Mouse (Mus musculus) embryo, embryonic 11 days (tissue): ENCODE measurements around the gene Ermard.
"Not testable (repeated sequence)": the region's sequence is repeated elsewhere in the genome, so short reads cannot be mapped to it uniquely, and the experiment has no call there.

ENCODE experiments used
- DNase-seq: peaks from one replicate; pipeline ENCODE4 v3.0.0-alpha.2; 2015

Ermard gene

DNA sequence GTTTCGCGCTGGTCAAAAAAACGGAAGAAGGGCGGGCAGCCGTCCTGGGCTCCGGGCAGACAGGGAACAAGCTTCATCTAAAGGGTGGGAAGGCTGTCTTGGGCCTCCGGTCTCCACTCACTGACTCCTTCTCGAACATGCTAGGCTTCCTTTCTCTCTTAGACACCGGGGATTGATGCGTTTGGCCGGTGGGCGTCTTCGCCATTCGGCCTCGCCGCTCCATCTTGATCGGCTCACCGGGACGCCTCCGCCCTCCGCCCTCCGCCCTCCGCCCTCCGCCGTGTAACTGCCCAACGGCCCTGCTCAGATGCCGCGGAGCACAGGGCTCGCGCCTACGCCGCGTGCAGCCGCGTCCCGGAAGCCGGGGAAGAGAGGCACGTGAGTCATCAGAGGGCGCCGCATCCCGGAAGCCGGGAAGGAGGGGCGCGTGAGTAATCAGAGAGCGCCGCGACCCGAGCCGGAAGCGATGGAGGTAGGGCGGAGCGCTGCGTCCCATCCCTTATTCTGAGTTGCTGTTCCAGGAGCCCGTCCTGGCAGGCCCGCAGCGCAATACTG, at the start of gene Ermard, which contains the start of the genes Tcte3 and Gm3448:
Gene Ermard, plus strand, starts transcription at position 34 of the 555 bp plus-strand sequence.
Gene Tcte3, minus strand, starts transcription at position 314 of the 555 bp plus-strand sequence.
Gene Gm3448, minus strand, starts transcription at position 363 of the 555 bp plus-strand sequence.
- not testable (repeated sequence) for DNase-seq

DNA sequence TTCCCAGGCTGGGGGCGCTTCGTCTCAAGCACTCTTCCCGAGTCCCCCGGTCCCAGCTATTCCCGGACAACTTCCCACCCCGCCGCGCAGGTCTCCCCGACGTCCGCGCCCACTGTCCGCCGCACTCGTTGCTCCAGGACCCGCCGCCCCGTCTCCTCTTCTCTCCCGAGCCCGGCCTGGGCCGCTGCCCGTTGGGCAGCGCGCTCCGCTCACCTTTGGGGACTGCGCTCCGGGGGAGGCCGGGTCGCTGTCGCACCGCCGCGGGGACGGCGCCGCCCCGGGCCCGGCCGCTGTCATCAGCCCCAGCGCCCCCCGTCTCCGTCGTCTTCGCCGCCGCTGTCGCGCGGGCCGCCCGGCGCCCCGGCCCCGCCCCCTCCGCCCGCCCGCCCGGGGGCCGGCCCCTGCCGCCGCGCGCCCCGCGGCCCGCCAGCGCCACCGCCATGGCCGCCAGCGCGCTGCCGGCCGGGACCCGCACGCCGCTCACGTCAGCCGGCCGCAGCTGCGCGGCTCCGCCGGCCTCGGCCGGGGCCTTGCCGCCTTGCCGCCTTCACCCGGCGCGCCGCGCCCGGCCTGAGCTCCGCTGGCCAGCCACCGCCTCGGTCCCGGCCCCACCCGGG, 48.4 kb upstream of the Ermard start:
- not testable (repeated sequence) for DNase-seq

DNA sequence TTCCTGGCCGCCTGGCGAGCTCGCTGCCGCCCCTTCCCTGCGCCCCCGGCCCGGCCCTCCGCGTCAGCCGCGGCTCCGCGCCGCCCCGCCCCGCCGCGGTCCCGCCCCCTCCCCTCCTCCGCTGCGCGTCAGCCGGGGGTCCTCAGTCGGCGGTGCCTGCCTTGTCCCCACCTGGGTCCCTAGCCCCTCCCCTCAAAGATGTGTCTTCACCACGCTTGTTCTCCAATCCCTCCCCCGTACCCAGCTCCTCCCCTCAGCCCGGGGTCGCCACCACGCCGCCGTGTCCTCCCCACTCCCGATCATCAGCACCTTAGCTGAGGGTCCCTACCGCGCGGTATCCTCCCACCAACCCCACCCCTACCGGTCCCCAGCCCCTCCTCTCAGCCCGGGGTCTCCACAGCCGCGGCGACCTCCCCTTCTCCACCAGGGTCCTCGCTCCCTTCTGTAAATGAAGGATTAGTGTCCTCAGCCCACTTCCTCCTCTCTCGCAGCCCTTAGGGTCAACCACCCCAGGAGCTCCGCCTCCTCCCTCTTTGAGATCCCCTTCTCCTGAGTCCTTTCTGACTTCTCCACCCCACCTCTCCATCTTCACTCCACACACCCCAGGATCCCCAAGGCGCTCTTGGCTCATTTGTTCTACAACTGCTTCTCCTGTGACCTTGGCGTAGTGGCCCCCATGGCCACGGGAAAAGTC, 47.7 kb upstream of the Ermard start:
- DNase-seq = not testable (repeated sequence)

DNA sequence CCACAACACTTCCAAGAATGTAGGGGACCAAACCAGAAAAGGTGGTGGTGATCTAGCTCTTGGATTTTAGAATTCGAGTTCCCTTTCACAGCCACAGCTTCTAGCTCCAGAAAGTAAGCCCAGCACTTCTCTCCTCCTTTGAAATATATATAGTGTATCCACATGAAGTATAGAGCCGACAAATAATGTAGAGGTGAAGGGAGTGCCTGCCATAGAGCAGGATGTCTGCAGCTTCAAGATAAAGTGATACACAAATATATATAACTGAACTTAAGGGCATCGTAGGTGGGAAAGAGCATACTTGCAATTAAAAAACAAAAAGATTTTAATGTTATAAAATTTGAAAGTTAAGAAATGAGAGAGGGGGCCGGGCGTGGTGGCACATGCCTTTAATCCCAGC, 46.9 kb upstream of the Ermard start:
- not testable (repeated sequence) for DNase-seq

DNA sequence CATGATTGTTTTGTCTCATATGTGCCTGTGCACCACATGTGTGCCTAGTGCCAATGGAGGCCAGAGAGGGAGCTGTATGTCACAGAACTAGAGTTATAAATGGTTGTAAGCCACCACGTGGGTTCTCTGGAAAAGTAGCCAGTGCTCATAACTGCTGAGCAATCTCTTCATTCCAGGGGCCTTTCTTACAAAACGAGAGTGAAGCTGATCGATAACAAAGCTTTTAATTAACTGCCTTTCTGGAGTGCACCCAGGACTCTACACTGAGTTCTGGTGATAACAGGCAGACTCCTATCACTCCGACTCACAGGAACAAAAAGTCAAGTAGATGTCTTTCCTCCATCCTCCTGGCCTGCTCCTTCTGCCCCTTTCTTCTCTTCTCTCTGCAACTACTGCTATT, 41.0 kb upstream of the Ermard start:
- DNase-seq = not testable (repeated sequence)

DNA sequence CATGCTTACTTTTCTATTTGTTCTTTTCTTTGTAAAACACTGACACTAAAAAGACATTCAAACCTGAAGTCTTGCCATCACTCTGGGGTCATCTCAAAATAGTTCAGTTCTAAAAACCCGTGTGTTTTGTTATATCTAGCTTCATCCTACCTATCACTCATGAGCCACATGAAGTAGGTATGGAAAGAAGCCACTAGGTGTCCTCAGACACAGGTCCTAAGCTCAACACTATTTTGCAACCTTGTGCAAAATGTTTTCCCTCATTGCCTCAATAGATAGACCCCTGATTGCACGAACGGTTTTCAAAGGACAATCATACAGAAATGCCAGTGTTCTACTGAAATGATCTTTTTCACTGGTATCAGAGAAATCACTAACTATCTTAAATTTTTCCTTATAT, 31.9 kb upstream of the Ermard start:
- DNase-seq = not testable (repeated sequence)

DNA sequence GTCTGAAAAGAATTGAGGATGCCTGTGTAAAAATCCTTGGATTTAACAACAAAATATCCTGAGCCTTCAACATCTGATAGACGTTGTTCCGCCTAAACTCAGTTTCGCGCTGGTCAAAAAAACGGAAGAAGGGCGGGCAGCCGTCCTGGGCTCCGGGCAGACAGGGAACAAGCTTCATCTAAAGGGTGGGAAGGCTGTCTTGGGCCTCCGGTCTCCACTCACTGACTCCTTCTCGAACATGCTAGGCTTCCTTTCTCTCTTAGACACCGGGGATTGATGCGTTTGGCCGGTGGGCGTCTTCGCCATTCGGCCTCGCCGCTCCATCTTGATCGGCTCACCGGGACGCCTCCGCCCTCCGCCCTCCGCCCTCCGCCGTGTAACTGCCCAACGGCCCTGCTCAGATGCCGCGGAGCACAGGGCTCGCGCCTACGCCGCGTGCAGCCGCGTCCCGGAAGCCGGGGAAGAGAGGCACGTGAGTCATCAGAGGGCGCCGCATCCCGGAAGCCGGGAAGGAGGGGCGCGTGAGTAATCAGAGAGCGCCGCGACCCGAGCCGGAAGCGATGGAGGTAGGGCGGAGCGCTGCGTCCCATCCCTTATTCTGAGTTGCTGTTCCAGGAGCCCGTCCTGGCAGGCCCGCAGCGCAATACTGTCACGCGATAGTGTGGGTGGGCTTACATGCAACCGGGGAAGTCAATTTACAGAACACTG, 31.1 kb upstream of the Ermard start, which contains the start of gene Gm3435:
Gene Gm3435, plus strand, starts transcription at position 471 of the 708 bp plus-strand sequence.
- DNase-seq = not testable (repeated sequence)

DNA sequence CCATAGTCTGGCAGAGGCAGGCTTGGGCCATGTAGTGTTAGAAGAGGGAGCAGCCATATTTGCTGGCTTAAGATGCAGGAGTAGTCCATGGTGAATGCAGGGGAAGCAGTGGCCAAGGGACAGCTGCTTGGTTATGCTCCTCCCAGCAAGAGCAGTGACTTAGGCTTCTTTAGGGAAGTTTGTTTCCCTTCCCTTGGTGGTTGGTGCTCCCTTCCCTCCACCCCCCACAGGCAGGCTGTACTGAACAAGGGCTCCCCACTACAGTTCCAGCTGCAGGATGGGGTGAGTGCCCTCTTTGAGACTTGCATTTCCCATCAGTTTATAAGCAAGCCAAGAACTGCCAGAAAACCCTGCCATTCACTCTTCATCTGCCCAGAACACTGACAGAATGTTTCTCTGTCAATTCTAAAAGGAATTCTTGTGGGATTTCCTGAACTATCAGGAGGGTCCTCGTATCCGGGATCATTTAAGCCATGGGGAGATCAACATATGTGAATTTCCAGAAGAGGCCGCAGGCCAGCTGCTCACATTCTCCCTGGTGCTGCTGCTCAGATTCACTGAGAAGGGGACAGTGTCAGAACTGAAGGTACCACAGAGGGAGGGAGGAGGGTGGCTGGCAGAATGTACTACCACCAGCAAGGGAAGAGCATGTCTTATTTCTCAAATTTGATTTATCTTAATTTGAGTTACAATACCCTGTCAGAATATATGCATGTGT, 19.3 kb upstream of the Ermard start:
- not testable (repeated sequence) for DNase-seq

DNA sequence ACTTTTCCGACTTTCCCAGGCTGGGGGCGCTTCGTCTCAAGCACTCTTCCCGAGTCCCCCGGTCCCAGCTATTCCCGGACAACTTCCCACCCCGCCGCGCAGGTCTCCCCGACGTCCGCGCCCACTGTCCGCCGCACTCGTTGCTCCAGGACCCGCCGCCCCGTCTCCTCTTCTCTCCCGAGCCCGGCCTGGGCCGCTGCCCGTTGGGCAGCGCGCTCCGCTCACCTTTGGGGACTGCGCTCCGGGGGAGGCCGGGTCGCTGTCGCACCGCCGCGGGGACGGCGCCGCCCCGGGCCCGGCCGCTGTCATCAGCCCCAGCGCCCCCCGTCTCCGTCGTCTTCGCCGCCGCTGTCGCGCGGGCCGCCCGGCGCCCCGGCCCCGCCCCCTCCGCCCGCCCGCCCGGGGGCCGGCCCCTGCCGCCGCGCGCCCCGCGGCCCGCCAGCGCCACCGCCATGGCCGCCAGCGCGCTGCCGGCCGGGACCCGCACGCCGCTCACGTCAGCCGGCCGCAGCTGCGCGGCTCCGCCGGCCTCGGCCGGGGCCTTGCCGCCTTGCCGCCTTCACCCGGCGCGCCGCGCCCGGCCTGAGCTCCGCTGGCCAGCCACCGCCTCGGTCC, 17.0 kb upstream of the Ermard start:
- DNase-seq = not testable (repeated sequence)

DNA sequence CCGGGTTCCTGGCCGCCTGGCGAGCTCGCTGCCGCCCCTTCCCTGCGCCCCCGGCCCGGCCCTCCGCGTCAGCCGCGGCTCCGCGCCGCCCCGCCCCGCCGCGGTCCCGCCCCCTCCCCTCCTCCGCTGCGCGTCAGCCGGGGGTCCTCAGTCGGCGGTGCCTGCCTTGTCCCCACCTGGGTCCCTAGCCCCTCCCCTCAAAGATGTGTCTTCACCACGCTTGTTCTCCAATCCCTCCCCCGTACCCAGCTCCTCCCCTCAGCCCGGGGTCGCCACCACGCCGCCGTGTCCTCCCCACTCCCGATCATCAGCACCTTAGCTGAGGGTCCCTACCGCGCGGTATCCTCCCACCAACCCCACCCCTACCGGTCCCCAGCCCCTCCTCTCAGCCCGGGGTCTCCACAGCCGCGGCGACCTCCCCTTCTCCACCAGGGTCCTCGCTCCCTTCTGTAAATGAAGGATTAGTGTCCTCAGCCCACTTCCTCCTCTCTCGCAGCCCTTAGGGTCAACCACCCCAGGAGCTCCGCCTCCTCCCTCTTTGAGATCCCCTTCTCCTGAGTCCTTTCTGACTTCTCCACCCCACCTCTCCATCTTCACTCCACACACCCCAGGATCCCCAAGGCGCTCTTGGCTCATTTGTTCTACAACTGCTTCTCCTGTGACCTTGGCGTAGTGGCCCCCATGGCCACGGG, 16.4 kb upstream of the Ermard start:
- DNase-seq = not testable (repeated sequence)

DNA sequence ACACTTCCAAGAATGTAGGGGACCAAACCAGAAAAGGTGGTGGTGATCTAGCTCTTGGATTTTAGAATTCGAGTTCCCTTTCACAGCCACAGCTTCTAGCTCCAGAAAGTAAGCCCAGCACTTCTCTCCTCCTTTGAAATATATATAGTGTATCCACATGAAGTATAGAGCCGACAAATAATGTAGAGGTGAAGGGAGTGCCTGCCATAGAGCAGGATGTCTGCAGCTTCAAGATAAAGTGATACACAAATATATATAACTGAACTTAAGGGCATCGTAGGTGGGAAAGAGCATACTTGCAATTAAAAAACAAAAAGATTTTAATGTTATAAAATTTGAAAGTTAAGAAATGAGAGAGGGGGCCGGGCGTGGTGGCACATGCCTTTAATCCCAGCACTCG, 15.5 kb upstream of the Ermard start:
- not testable (repeated sequence) for DNase-seq

DNA sequence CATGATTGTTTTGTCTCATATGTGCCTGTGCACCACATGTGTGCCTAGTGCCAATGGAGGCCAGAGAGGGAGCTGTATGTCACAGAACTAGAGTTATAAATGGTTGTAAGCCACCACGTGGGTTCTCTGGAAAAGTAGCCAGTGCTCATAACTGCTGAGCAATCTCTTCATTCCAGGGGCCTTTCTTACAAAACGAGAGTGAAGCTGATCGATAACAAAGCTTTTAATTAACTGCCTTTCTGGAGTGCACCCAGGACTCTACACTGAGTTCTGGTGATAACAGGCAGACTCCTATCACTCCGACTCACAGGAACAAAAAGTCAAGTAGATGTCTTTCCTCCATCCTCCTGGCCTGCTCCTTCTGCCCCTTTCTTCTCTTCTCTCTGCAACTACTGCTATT, 9.6 kb upstream of the Ermard start:
- DNase-seq = not testable (repeated sequence)

DNA sequence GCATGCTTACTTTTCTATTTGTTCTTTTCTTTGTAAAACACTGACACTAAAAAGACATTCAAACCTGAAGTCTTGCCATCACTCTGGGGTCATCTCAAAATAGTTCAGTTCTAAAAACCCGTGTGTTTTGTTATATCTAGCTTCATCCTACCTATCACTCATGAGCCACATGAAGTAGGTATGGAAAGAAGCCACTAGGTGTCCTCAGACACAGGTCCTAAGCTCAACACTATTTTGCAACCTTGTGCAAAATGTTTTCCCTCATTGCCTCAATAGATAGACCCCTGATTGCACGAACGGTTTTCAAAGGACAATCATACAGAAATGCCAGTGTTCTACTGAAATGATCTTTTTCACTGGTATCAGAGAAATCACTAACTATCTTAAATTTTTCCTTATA, 553 bp upstream of the Ermard start:
- not testable (repeated sequence) for DNase-seq

DNA sequence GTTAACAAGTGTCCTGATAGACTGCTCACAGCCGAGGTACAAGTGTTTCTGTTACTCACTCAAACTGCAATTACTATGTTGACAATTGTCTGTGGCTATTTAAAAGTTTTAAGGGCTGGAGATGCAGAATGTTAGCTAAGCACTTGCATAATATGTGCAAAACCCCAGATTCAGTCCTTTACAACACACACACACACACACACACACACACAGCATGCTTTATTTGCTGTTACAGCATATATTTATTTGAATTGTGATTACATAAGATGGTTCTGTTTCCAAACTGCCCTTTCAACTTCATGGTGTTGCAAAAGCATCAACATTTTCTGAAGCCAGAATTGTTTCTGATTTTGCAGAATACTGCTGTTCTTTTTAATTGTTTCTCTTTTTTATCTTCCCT, 9.3 kb downstream of the Ermard start:
- DNase-seq = not testable (repeated sequence)

DNA sequence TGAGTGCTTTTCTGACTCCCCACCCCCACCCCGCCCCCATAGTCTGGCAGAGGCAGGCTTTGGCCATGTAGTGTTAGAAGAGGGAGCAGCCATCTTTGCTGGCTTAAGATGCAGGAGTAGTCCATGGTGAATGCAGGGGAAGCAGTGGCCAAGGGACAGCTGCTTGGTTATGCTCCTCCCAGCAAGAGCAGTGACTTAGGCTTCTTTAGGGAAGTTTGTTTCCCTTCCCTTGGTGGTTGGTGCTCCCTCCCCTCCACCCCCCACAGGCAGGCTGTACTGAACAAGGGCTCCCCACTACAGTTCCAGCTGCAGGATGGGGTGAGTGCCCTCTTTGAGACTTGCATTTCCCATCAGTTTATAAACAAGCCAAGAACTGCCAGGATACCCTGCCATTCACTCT, 11.8 kb downstream of the Ermard start:
- DNase-seq = not testable (repeated sequence)

DNA sequence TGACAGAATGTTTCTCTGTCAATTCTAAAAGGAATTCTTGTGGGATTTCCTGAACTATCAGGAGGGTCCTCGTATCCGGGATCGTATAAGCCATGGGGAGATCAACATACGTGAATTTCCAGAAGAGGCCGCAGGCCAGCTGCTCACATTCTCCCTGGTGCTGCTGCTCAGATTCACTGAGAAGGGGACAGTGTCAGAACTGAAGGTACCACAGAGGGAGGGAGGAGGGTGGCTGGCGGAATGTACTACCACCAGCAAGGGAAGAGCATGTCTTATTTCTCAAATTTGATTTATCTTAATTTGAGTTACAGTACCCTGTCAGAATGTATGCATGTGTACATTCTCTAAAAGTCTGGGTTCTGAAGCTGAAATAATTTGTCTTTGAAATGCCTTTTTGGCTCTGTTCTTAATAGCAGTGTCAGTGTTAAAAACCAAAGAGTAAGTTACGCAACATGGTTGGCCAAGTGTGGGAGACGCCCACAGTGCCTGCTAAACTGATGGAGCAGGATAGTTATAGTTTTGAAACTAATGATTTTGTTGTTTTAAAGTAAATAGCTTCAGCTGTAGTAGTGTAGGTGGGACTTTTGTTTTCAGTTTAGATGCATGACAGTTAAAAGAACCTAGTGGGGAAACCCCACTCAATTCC, 12.3 kb downstream of the Ermard start:
- not testable (repeated sequence) for DNase-seq

DNA sequence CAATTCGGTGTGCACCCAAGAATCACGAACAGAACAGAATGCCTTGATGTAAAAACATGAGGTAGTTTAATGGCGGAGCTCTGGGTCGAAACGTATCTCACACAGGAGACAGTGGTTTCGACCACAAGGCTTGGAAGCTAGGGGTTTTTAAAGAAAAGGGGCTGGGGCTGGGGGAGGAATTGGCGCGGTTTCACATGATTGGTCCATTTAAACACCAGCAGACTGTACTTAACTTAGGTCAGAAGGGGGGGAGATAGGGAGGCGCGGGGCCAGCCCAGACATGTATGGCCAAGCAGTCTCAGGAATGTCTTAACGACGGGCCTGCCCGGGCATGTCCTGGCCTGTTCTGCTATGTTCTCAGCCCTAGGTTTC, 12.8 kb downstream of the Ermard start:
- not testable (repeated sequence) for DNase-seq

DNA sequence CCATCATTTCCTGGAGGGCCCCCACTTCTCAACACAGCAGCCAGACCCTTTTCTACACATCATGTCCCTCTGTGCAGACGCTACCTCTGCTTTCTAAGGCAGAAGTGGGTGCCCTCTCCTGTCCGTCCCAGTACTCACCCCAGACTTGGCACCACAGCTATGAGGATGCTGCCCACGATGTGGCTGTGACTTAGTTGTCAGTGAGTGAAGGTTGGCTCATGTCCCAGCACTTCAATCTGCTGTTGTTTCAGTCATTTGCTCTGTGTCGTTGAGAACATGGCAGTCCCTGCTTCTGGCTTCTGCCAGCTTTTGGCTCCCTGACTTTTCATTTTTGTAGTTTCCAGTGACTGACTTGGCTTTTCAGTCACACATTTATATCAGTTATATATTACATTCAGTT, 14.9 kb downstream of the Ermard start:
- no peak for DNase-seq

DNA sequence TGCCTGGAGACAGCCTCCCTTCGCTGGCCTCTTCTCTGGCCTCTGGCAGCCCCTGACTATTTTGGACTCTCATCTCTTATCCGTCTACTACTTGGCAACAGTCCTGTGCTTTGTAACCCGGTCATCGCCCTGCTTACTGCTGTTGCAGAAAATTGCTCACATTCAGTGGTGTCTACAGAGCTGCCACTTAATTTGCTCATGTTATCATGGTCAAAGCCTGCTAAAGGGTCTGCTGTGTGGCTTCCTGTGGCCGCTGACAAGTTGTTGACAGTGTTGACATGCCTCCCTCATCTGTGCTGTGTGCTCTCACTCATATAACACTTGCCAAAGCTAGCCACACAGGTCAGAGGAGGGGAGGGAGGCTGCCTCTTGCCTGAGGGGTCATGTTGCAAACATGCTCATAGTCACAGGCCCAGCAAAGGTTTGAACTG, 17.2 kb downstream of the Ermard start:
- no peak for DNase-seq

DNA sequence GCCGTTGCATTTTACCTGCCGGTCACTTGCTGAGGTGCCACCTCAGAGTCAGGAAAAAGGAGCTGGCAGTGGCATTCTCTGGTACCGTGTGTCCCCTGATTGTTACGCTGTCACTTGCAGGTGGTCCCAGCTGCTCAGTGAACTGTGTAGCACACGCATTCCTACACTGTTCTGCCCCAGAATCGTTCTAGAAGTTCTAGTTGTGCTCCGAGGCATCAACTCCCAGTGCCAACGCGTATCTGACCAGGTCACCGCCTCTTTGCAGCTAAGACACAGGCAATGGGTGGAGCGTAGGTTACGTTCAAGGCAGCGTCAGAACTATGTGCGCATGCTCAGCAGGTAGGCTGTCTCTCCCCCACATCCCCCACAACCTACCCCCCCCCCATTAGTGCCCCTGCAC, 18.6 kb downstream of the Ermard start:
- no peak for DNase-seq

DNA sequence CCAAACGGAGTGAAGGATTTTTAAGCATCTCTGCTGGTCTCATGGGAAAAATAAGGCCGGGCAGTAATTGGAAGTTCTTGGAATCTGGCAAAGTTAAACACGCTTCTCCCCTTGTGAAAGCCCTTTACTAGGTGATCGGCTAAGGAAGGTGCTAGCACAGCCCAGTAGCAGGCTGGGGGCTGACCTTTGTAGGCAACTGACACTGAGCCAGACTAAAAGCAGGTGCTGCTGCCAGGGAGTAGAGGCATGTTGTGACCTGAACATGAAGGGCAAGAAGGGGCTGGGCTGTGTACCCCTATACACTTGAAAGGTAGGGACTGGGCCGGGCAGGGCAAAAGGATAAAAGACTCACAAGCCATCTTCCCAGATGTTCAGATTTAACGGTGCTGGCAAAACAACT, 19.3 kb downstream of the Ermard start:
- DNase-seq = no peak
